Mouse (Mus musculus): ENCODE results near the gene Stard13. TPM values are rescaled to one million over a fixed set of nuclear protein-coding genes. Genes with fewer than 3 reads are reported as not detected.

Stard13 gene
- total and polyA plus RNA-seq, 3 experiments: not detected

DNA sequence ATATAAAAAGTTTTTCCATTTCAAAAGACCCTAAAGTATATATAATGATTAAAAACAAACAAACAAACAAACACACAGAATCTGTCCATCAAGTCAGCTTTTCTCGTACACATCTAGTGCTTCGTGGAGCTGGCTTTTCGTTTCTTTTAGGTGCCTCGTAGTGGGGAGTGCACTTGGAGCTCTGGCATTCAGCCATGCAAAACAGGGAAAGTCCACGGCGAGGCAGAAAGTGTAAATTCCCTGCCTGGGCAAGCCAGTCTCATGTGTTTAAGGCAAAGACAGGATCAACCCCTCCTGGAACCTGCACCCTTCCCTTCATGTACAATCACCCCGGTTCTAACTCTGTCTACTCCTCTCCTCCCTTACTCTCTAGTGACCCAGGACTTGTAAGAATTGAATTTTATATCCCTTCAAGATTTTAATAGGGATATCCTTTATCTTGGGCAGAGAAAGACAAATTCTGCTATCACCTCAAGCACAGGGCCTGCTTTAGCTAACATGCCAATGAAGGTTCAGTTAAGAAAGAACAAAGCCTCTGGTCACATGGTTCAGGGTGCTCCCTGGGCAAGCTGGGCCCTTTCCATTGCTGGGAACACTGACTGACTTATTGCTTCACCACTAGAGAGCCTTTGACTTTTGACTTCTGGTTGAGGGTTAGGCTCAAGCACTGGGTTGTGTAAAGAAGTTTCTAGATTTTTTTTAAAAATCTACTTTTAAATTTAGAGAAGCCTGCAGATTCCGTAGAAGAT lies 98.4 kb downstream of the Stard13 start:
- Histone ChIP-seq H3K9me3 (replicated peaks; ENCODE audit: insufficient read depth, low read length) (no peaks in the 10 kb centered on the region), H3K27me3 (ENCODE audit: control insufficient read depth in 1 of 2, insufficient read depth in 2 of 2, low read length in 2 of 2) (no peaks in the 10 kb centered on the region), H3K36me3 (ENCODE audit: control insufficient read depth in 1 of 2, insufficient read depth in 2 of 2, low read length in 2 of 2) (no peaks in the 10 kb centered on the region), H3K4me1 (ENCODE audit: control insufficient read depth in 1 of 2, insufficient read depth in 2 of 2, low read length in 2 of 2) (no peaks in the 10 kb centered on the region), H3K9ac (ENCODE audit: control insufficient read depth, low read depth, low read length, poor library complexity, severe bottlenecking) (no peak overlapping the region), H3K4me3 (ENCODE audit: control insufficient read depth in 1 of 2, insufficient read depth in 1 of 2, low read depth in 2 of 2, low read length in 2 of 2) (no peak overlapping the region), H3K27ac (ENCODE audit: control insufficient read depth, low read depth, low read length) (no peak overlapping the region), H3K79me2 (ENCODE audit: control insufficient read depth, insufficient read depth, low read length, poor library complexity) (no peaks in the 10 kb centered on the region)
- no peak for TF ChIP-seq ELF1 (IDR thresholded peaks at IDR 0.05; ENCODE audit: low read depth, low read length)
- TF ChIP-seq USF2 (IDR thresholded peaks at IDR 0.05; ENCODE audit: borderline replicate concordance in 1 of 2, insufficient read depth in 1 of 2, low read depth in 1 of 2, low read length in 2 of 2): no peak
- TF ChIP-seq MEF2A (IDR thresholded peaks at IDR 0.05; ENCODE audit: extremely low read depth, insufficient replicate concordance, low read depth, low read length, poor library complexity, severe bottlenecking): no peak
- no peak for TF ChIP-seq TCF12 (IDR thresholded peaks at IDR 0.05; ENCODE audit: low read depth, low read length)
- no peak for TF ChIP-seq ZKSCAN1 (IDR thresholded peaks at IDR 0.05; ENCODE audit: low read depth, low read length)
- TF ChIP-seq NRF1 (IDR thresholded peaks at IDR 0.05; ENCODE audit: insufficient read depth, low read depth, low read length, poor library complexity, severe bottlenecking): no peak
- TF ChIP-seq TAL1 (IDR thresholded peaks at IDR 0.05; ENCODE audit: low read length): no peak
- no peak for TF ChIP-seq RCOR1 (IDR thresholded peaks at IDR 0.05; ENCODE audit: low read depth, low read length)
- no peak for TF ChIP-seq TBP (IDR thresholded peaks at IDR 0.05; ENCODE audit: low read depth, low read length)
- TF ChIP-seq USF1 (IDR thresholded peaks at IDR 0.05; ENCODE audit: low read depth, low read length): no peak
- no peak for TF ChIP-seq SMC3 (IDR thresholded peaks at IDR 0.05; ENCODE audit: low read depth, low read length)
- TF ChIP-seq MAX (IDR thresholded peaks at IDR 0.05; ENCODE audit: low read length): no peak
- TF ChIP-seq E2F4 (IDR thresholded peaks at IDR 0.05; ENCODE audit: borderline replicate concordance, low read depth, low read length): no peak
- no peak for DNase-seq (ENCODE audit: low read depth, low spot score)

DNA sequence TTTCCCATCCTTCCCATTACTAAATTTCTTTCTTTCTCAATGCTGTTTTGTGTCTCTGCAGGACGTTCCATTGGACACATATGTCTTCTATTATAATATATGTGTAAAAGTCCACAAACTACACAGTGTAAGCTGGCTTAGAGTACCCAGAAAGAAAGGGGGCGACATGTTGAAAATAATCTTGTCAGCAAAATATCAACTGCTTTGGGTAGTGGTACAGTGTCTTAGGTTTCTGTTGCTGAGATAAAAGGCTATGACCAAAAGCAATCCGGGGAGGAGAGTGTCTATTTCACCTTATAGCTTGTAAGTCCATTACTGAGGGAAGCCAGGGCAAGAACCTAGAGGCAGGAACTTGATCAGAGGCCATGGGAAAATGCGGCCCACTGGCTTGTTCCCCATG lies 99.4 kb downstream of the Stard13 start:
- no peak for DNase-seq (ENCODE audit: low read depth, low spot score)
- Histone ChIP-seq H3K9ac (ENCODE audit: control insufficient read depth, low read depth, low read length, poor library complexity, severe bottlenecking) (no peak overlapping the region), H3K36me3 (ENCODE audit: control insufficient read depth in 1 of 2, insufficient read depth in 2 of 2, low read length in 2 of 2) (no peaks in the 10 kb centered on the region), H3K27me3 (ENCODE audit: control insufficient read depth in 1 of 2, insufficient read depth in 2 of 2, low read length in 2 of 2) (no peaks in the 10 kb centered on the region), H3K4me1 (ENCODE audit: control insufficient read depth in 1 of 2, insufficient read depth in 2 of 2, low read length in 2 of 2) (no peaks in the 10 kb centered on the region), H3K9me3 (replicated peaks; ENCODE audit: insufficient read depth, low read length) (no peaks in the 10 kb centered on the region), H3K27ac (ENCODE audit: control insufficient read depth, low read depth, low read length) (no peak overlapping the region), H3K4me3 (ENCODE audit: control insufficient read depth in 1 of 2, insufficient read depth in 1 of 2, low read depth in 2 of 2, low read length in 2 of 2) (no peak overlapping the region), H3K79me2 (ENCODE audit: control insufficient read depth, insufficient read depth, low read length, poor library complexity) (no peaks in the 10 kb centered on the region)
- TF ChIP-seq TCF12 (IDR thresholded peaks at IDR 0.05; ENCODE audit: low read depth, low read length) (no peak), GABPA (IDR thresholded peaks at IDR 0.05; ENCODE audit: low read depth, low read length) (no peak), NRF1 (IDR thresholded peaks at IDR 0.05; ENCODE audit: insufficient read depth, low read depth, low read length, poor library complexity, severe bottlenecking) (no peak), TAL1 (IDR thresholded peaks at IDR 0.05; ENCODE audit: low read length) (no peak), HCFC1 (IDR thresholded peaks at IDR 0.05; ENCODE audit: low read depth, low read length) (no peak), BHLHE40 (IDR thresholded peaks at IDR 0.05; ENCODE audit: borderline replicate concordance, low read depth, low read length) (no peak), MXI1 (IDR thresholded peaks at IDR 0.05; ENCODE audit: low read depth, low read length) (no peak), POLR2AphosphoS2 (IDR thresholded peaks at IDR 0.05; ENCODE audit: low read length) (no peak)

Measured in MEL (cell line).